ENCODE assay signal across 25 mouse cellular contexts in genomic region chrX:7595371-7595770, GRCm38 (mm10). TPM values are rescaled to one million over a fixed set of nuclear protein-coding genes. Genes with fewer than 3 reads are reported as not detected.
A peak's percentile ranks its signal among the peaks of the same experiment; 100 is the strongest.
DNase-seq lines count a peak whose midpoint lies in the region; ATAC-seq lines count a peak whose summit lies in the region.
"Had no signal": no experiment of that assay in that cellular context is flagged by ENCODE, and none has a peak within 500 bp of the region (broad histone marks: within the 10 kb centered on the region; RNA-seq: fewer than 3 reads in every experiment).

No protein-coding gene starts in this region.

- no peak overlapping the region for H3K9ac ChIP-seq in forebrain, embryonic 16.5 days (replicated peaks; ENCODE audit: low read depth, low read length)
- no peak overlapping the region for H3K9ac ChIP-seq in forebrain, embryonic 11.5 days (ENCODE audit: low read length)
- H3K9ac ChIP-seq: embryonic facial prominence, embryonic 12.5 days; forebrain, embryonic 15.5 days; hindbrain, embryonic 14.5 days had no signal

- WGBS in forebrain, embryonic 16.5 days, result 80% methylated on average over 9 of the region's 9 CpGs
- 90% methylated on average over 9 of the region's 9 CpGs for WGBS in forebrain, embryonic 11.5 days

- 0 out of 2 replicates have a peak, but pooled peaks have one; percentile 33 for ATAC-seq in forebrain, embryonic 16.5 days
- no peak for ATAC-seq in forebrain, embryonic 11.5 days (replicated peaks; ENCODE audit: low FRiP score)
- ATAC-seq: activated CD4-positive, CD25-positive, alpha-beta regulatory T cell, adult 4 months; forebrain, embryonic 15.5 days; intestine, embryonic 16.5 days; Patski had no signal

- H3K4me2 ChIP-seq in forebrain, embryonic 16.5 days (ENCODE audit: low read length), result no peak overlapping the region
- no peak overlapping the region for H3K4me2 ChIP-seq in forebrain, embryonic 11.5 days (ENCODE audit: low read depth, low read length, severe bottlenecking)
- H3K4me2 ChIP-seq: embryonic facial prominence, embryonic 12.5 days; forebrain, embryonic 15.5 days; hindbrain, embryonic 14.5 days had no signal

- H3K4me3 ChIP-seq in forebrain, embryonic 16.5 days (replicated peaks; ENCODE audit: low read length), result no peak overlapping the region
- H3K4me3 ChIP-seq in forebrain, embryonic 11.5 days (ENCODE audit: low read depth, low read length), result no peak overlapping the region
- H3K4me3 ChIP-seq: embryonic facial prominence, embryonic 12.5 days; forebrain, embryonic 15.5 days; heart, embryonic 10.5 days had no signal

- H3K27me3 ChIP-seq in forebrain, embryonic 16.5 days (replicated peaks; ENCODE audit: control insufficient read depth, insufficient read depth, low read length), result no peaks in the 10 kb centered on the region
- no peaks in the 10 kb centered on the region for H3K27me3 ChIP-seq in forebrain, embryonic 11.5 days (ENCODE audit: control insufficient read depth, insufficient read depth, low read length)
- H3K27me3 ChIP-seq: CH12.LX; embryonic facial prominence, embryonic 12.5 days; forebrain, embryonic 15.5 days had no signal

- no peak overlapping the region for H3K27ac ChIP-seq in forebrain, embryonic 16.5 days (ENCODE audit: low read length)
- no peak overlapping the region for H3K27ac ChIP-seq in forebrain, embryonic 11.5 days (ENCODE audit: low read depth, low read length)
- H3K27ac ChIP-seq: embryonic facial prominence, embryonic 12.5 days; forebrain, embryonic 15.5 days; heart, embryonic 10.5 days; hindbrain, embryonic 14.5 days had no signal

- intact Hi-C loops in left cerebral cortex, postnatal 14 days (cut with DNase I), result no loop called here
- intact Hi-C loops in left cerebral cortex, postnatal 36 days (cut with DNase I), result no loop called here

- no peaks in the 10 kb centered on the region for H3K4me1 ChIP-seq in forebrain, embryonic 16.5 days (replicated peaks; ENCODE audit: control insufficient read depth, insufficient read depth, low read length)
- no peaks in the 10 kb centered on the region for H3K4me1 ChIP-seq in forebrain, embryonic 11.5 days (replicated peaks; ENCODE audit: control insufficient read depth, insufficient read depth, low read length)
- H3K4me1 ChIP-seq: embryonic facial prominence, embryonic 12.5 days; forebrain, embryonic 15.5 days; heart, embryonic 10.5 days had no signal

- H3K36me3 ChIP-seq in forebrain, embryonic 16.5 days (ENCODE audit: control insufficient read depth, insufficient read depth), result no peaks in the 10 kb centered on the region; the same call in 1 of the 2 replicates
- no peaks in the 10 kb centered on the region; the same call in 1 of the 2 replicates for H3K36me3 ChIP-seq in forebrain, embryonic 11.5 days (ENCODE audit: control insufficient read depth, insufficient read depth, low read length)

- no peaks in the 10 kb centered on the region for H3K9me3 ChIP-seq in forebrain, embryonic 16.5 days (ENCODE audit: control insufficient read depth, low read length)
- no peaks in the 10 kb centered on the region for H3K9me3 ChIP-seq in forebrain, embryonic 11.5 days (ENCODE audit: control insufficient read depth, low read length)
- H3K9me3 ChIP-seq: embryonic facial prominence, embryonic 12.5 days; forebrain, embryonic 15.5 days; heart, embryonic 10.5 days had no signal

- no peak for DNase-seq in forebrain, embryonic 11.5 days (ENCODE audit: low spot score)
- DNase-seq in left cerebral cortex, postnatal 14 days (ENCODE audit: low spot score in 2 of 2), result peak; percentile 27 to 42
- DNase-seq in left cerebral cortex, postnatal 36 days (ENCODE audit: low spot score in 2 of 2), result no peak
- peak; percentile 25 for DNase-seq in brain, adult 2 months (ENCODE audit: low read depth, low spot score)
- peak; percentile 19 for DNase-seq in right cerebral cortex, postnatal 4 days
- DNase-seq: adrenal gland, postnatal 14 days; cerebellum, adult 8-10 months; cerebellum, postnatal 25 days; gastrocnemius, postnatal 36 days; heart, adult 18-20 months; heart, postnatal 10 days had no signal

RNA-seq across cellular contexts. Expression of gene Ccdc22, which starts 9.9 kb away (rescaled TPM):
- 40.5 and 43.9 TPM in 2 replicates for polyA plus RNA-seq in forebrain, embryonic 16.5 days (2015; fragmentation: Nextera tagmentation; extraction: Ambion mirVana)
- polyA plus RNA-seq in forebrain, embryonic 11.5 days (2014; fragmentation: Nextera tagmentation; extraction: Ambion mirVana), result 33.4 and 33.6 TPM in 2 replicates
- 10 to 100 TPM; 26.2 to 26.3 TPM for total RNA-seq in left cerebral cortex, postnatal 14 days (2021)
- total RNA-seq in left cerebral cortex, postnatal 36 days (2021), result 10 to 100 TPM; 31.6 to 32.1 TPM

RNA-seq across cellular contexts. Expression of gene Cacna1f, which starts 11.5 kb away (rescaled TPM):
- 0.06 and 0.16 TPM in 2 replicates for polyA plus RNA-seq in forebrain, embryonic 16.5 days (2015; fragmentation: Nextera tagmentation; extraction: Ambion mirVana)
- polyA plus RNA-seq in forebrain, embryonic 11.5 days (2014; fragmentation: Nextera tagmentation; extraction: Ambion mirVana), result not detected in 2 replicates
- under 1 TPM in 1 of 2 experiments, not detected in 1; 0.19 TPM for total RNA-seq in left cerebral cortex, postnatal 14 days (2021)
- total RNA-seq in left cerebral cortex, postnatal 36 days (2021), result under 1 TPM; 0.11 to 0.32 TPM
- total RNA-seq: adrenal gland, adult 18-20 months; adrenal gland, postnatal 14 days; gastrocnemius, adult 8-10 months; gastrocnemius, postnatal 36 days; heart, adult 18-20 months; heart, postnatal 10 days; hematopoietic stem cell, adult 5-6 weeks had no signal
- polyA plus RNA-seq: activated CD4-positive, CD25-positive, alpha-beta regulatory T cell, adult 4 months; heart, embryonic 14.5 days; hindbrain, embryonic 14.5 days; intestine, embryonic 16.5 days; Patski had no signal

RNA-seq across cellular contexts. Expression of gene Ppp1r3f, which starts 21.3 kb away (rescaled TPM):
- 4.1 and 4.6 TPM in 2 replicates for polyA plus RNA-seq in forebrain, embryonic 16.5 days (2015; fragmentation: Nextera tagmentation; extraction: Ambion mirVana)
- polyA plus RNA-seq in forebrain, embryonic 11.5 days (2014; fragmentation: Nextera tagmentation; extraction: Ambion mirVana), result 2.2 and 3.3 TPM in 2 replicates
- total RNA-seq in left cerebral cortex, postnatal 14 days (2021), result 10 to 100 TPM; 16.4 to 16.7 TPM
- total RNA-seq in left cerebral cortex, postnatal 36 days (2021), result 10 to 100 TPM; 19.1 to 24.9 TPM

RNA-seq across cellular contexts. Expression of gene Foxp3, which starts 21.9 kb away (rescaled TPM):
- 0.11 and 0.16 TPM in 2 replicates for polyA plus RNA-seq in forebrain, embryonic 16.5 days (2015; fragmentation: Nextera tagmentation; extraction: Ambion mirVana)
- polyA plus RNA-seq in forebrain, embryonic 11.5 days (2014; fragmentation: Nextera tagmentation; extraction: Ambion mirVana), result not detected in 2 replicates
- total RNA-seq in left cerebral cortex, postnatal 14 days (2021), result not detected
- not detected for total RNA-seq in left cerebral cortex, postnatal 36 days (2021)
- total RNA-seq: adrenal gland, adult 18-20 months had no signal
- polyA plus RNA-seq: cortical plate, adult 2 months; embryonic facial prominence, embryonic 12.5 days; heart, embryonic 10.5 days; heart, embryonic 14.5 days; intestine, embryonic 16.5 days had no signal

RNA-seq across cellular contexts. Expression of gene Syp, which starts 42.9 kb away (rescaled TPM):
- 120 and 161 TPM in 2 replicates for polyA plus RNA-seq in forebrain, embryonic 16.5 days (2015; fragmentation: Nextera tagmentation; extraction: Ambion mirVana)
- polyA plus RNA-seq in forebrain, embryonic 11.5 days (2014; fragmentation: Nextera tagmentation; extraction: Ambion mirVana), result 12.3 and 12.6 TPM in 2 replicates
- total RNA-seq in left cerebral cortex, postnatal 14 days (2021), result 1,000 to 10,000 TPM; 2,344 to 2,346 TPM
- total RNA-seq in left cerebral cortex, postnatal 36 days (2021), result 1,000 to 10,000 TPM; 1,776 to 2,090 TPM

Comparison
In these comparisons a context has a peak if more than half of its experiments do, and no peak if none do; other contexts are left out.
1. DNase-seq: peak in left cerebral cortex, postnatal 14 days (2 of 2), brain, adult 2 months (single experiment) and right cerebral cortex, postnatal 4 days (single experiment); none in forebrain, embryonic 11.5 days (single experiment) and left cerebral cortex, postnatal 36 days (0 of 2).